Mouse (Mus musculus): ENCODE data around the gene Vamp2. TPM values are rescaled to one million over a fixed set of nuclear protein-coding genes. Genes with fewer than 3 reads are reported as not detected.
A peak's percentile ranks its signal among the peaks of the same experiment; 100 is the strongest.

Vamp2 gene
- polyA plus RNA-seq, 1 experiment from 2014 or later, result 64.2 TPM

DNA sequence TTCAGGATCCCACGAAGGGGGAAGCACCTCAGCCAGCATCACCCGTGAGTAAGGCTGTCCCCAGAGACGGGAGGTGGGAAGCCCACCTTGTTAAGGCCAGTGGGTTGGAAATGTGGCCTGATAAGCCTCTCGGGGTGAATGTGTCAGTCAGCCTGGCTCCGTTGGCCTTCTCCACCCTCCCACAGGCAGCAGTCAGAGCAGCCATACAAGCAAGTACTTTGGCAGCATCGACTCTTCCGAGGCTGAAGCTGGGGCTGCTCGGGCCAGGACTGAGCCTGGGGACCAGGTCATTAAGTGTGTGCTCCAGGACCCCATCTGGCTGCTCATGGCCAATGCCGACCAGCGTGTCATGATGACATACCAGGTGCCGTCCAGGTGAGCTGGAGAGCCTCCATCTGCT, 19.4 kb downstream of the Vamp2 start:
- H3K27me3 ChIP-seq (ENCODE audit: control insufficient read depth, insufficient read depth, low read length), result no peaks in the 10 kb centered on the region
- no peak overlapping the region for H3K27ac ChIP-seq (replicated peaks; ENCODE audit: low read depth, low read length)
- H3K4me1 ChIP-seq (ENCODE audit: control insufficient read depth, insufficient read depth, low read length), result 0 out of 2 replicates have a peak, but pooled peaks cover 3% of the 10 kb centered on the region
- H3K4me3 ChIP-seq (ENCODE audit: low read depth, low read length), result no peak overlapping the region
- no peak for ATAC-seq (ENCODE audit: insufficient number of reproducible peaks, low FRiP score, low TSS enrichment, low read depth)
- no peaks in the 10 kb centered on the region for H3K9me3 ChIP-seq (ENCODE audit: control insufficient read depth, low read length)
- H3K36me3 ChIP-seq (ENCODE audit: control insufficient read depth, insufficient read depth, low read length), result peaks cover 19% of the 10 kb centered on the region; the same call in 1 of the 2 replicates
- no peak for DNase-seq (ENCODE audit: low spot score)
- H3K9ac ChIP-seq (ENCODE audit: low read length), result no peak overlapping the region
- H3K4me2 ChIP-seq (ENCODE audit: low read depth, severe bottlenecking), result no peak overlapping the region
- 90% methylated on average over 11 of the region's 11 CpGs for WGBS

DNA sequence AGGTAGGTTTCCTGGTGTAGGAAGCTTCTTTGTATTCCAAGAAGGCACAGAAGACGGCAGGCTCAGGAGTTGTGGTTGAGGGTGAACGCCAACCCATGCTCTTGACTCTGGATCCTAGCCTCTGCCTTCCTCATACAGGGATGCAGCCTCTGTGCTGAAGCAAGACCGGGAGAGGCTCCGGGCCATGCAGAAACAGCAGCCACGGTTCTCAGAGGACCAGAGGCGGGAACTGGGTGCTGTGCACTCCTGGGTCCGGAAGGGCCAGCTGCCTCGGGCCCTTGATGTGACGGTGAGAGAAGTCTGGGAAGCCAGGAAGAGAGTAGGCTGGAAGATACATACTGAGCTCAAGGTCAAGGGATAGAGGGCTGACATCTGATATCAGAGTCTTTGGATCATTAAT, 19.9 kb downstream of the Vamp2 start:
- ATAC-seq (ENCODE audit: insufficient number of reproducible peaks, low FRiP score, low TSS enrichment, low read depth), result no peak
- no peaks in the 10 kb centered on the region for H3K27me3 ChIP-seq (ENCODE audit: control insufficient read depth, insufficient read depth, low read length)
- H3K27ac ChIP-seq (replicated peaks; ENCODE audit: low read depth, low read length), result no peak overlapping the region
- H3K9ac ChIP-seq (ENCODE audit: low read length), result no peak overlapping the region
- WGBS, result 92% methylated on average over 9 of the region's 9 CpGs
- no peak overlapping the region for H3K4me3 ChIP-seq (ENCODE audit: low read depth, low read length)
- DNase-seq (ENCODE audit: low spot score), result no peak
- H3K36me3 ChIP-seq (ENCODE audit: control insufficient read depth, insufficient read depth, low read length), result peaks cover 19% of the 10 kb centered on the region; the same call in 1 of the 2 replicates
- H3K4me1 ChIP-seq (ENCODE audit: control insufficient read depth, insufficient read depth, low read length), result 0 out of 2 replicates have a peak, but pooled peaks cover 3% of the 10 kb centered on the region
- H3K9me3 ChIP-seq (ENCODE audit: control insufficient read depth, low read length), result no peaks in the 10 kb centered on the region
- H3K4me2 ChIP-seq (ENCODE audit: low read depth, severe bottlenecking), result no peak overlapping the region

DNA sequence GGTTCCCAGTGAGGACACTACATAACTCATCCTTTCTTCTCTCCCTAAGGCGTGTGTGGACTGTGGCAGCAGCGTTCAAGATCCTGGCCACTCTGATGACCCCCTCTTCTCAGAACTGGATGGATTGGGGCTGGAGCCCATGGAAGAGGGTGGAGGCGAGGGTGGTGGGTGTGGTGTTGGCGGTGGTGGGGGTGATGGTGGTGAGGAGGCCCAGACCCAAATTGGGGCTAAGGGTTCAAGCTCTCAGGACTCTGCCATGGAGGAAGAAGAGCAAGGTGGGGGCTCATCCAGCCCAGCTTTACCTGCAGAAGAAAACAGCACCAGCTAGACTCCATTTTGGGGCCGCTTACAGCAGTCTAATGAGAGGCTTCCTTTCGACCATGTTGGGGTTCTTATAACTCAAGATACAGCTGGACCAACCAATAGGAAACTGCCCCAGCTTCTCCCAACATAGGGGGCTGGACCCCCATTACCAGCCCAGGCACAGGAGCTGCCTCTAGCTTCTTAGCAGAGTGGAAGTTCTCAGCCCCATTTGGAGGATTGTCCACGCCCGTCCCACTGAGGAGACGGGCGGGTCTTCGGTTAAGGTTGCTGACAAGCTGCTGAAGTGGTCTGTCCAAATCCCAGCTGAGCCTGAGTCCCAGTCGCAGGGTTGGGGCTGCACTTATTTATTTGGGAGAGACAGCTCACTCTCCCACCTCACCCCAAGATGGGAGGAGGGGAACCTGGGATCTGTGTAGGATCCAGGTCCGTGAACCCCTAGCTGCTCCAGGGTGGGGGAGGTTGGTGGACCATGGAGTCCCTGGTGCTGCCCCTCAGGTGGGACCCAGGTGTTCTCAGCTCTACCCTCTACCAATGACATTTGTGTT, 21.0 kb downstream of the Vamp2 start:
- Histone ChIP-seq H3K9me3 (ENCODE audit: control insufficient read depth, low read length) (no peaks in the 10 kb centered on the region), H3K4me2 (ENCODE audit: low read depth, severe bottlenecking) (no peak overlapping the region), H3K4me3 (ENCODE audit: low read depth, low read length) (no peak overlapping the region), H3K9ac (ENCODE audit: low read length) (no peak overlapping the region), H3K4me1 (ENCODE audit: control insufficient read depth, insufficient read depth, low read length) (0 out of 2 replicates have a peak, but pooled peaks cover 3% of the 10 kb centered on the region), H3K27ac (replicated peaks; ENCODE audit: low read depth, low read length) (no peak overlapping the region), H3K36me3 (ENCODE audit: control insufficient read depth, insufficient read depth, low read length) (peaks cover 10% of the 10 kb centered on the region; the same call in 1 of the 2 replicates), H3K27me3 (ENCODE audit: control insufficient read depth, insufficient read depth, low read length) (no peaks in the 10 kb centered on the region)
- DNase-seq (ENCODE audit: low spot score) (no peak), ATAC-seq (ENCODE audit: insufficient number of reproducible peaks, low FRiP score, low TSS enrichment, low read depth) (no peak)
- 80% methylated on average over 13 of the region's 13 CpGs for WGBS

GRCm38 (mm10) chr11:69110319-69111046, 22.2 kb downstream of the Vamp2 start:
- Histone ChIP-seq H3K27ac (replicated peaks; ENCODE audit: low read depth, low read length) (no peak overlapping the region), H3K36me3 (ENCODE audit: control insufficient read depth, insufficient read depth, low read length) (peaks cover 5% of the 10 kb centered on the region; the same call in 1 of the 2 replicates), H3K4me2 (ENCODE audit: low read depth, severe bottlenecking) (peak overlapping the region; percentile 51), H3K27me3 (ENCODE audit: control insufficient read depth, insufficient read depth, low read length) (no peaks in the 10 kb centered on the region), H3K4me3 (ENCODE audit: low read depth, low read length) (peak overlapping the region; percentile 38), H3K9ac (ENCODE audit: low read length) (peak overlapping the region; percentile 41; the same call in 1 of the 2 replicates), H3K4me1 (ENCODE audit: control insufficient read depth, insufficient read depth, low read length) (0 out of 2 replicates have a peak, but pooled peaks cover 3% of the 10 kb centered on the region), H3K9me3 (ENCODE audit: control insufficient read depth, low read length) (no peaks in the 10 kb centered on the region)
- WGBS, result 1% methylated on average over 30 of the region's 30 CpGs
- DNase-seq (ENCODE audit: low spot score) (peak; percentile 100), ATAC-seq (ENCODE audit: insufficient number of reproducible peaks, low FRiP score, low TSS enrichment, low read depth) (peak; percentile 69)

DNA sequence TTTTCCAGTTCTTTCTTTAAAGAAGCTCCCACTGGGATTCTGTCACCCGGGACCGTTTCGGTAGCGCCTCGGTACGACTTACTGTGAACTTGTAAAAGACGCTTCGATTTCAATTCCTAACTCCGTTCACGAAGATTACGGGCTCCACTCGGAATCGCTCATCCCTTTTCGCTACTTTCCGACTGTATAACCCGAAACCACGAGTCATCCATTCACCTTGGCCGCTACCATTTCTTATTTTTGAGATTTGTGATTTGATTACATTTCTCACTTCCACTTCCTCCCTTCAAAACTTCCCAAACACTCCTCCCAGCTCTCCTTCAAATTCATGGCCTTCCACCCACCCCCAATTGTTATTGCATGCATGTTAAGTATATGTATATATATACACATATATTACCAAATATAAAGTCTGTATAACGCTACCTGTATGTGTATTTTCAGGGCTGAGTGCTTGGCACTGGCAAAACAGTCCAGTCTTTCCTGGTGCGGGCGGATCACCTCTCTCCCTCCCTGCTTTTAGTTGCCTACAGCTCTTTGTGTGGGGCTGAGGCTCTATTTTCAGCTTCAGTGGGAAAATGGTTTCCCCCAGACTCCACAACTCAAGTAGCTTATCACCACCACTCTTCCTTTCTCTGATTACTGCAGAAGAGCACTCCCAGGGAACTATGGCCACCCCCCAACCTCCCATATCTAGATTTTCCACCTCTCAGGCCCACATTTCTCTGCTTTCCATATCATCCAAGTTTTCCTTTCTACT, 22.9 kb downstream of the Vamp2 start:
- no peak for ATAC-seq (ENCODE audit: insufficient number of reproducible peaks, low FRiP score, low TSS enrichment, low read depth)
- peak overlapping the region; percentile 38 for H3K4me3 ChIP-seq (ENCODE audit: low read depth, low read length)
- H3K27ac ChIP-seq (replicated peaks; ENCODE audit: low read depth, low read length), result no peak overlapping the region
- 7% methylated on average over 21 of the region's 21 CpGs for WGBS
- H3K27me3 ChIP-seq (ENCODE audit: control insufficient read depth, insufficient read depth, low read length), result no peaks in the 10 kb centered on the region
- no peaks in the 10 kb centered on the region; the same call in 1 of the 2 replicates for H3K36me3 ChIP-seq (ENCODE audit: control insufficient read depth, insufficient read depth, low read length)
- no peaks in the 10 kb centered on the region for H3K9me3 ChIP-seq (ENCODE audit: control insufficient read depth, low read length)
- 0 out of 2 replicates have a peak, but pooled peaks cover 3% of the 10 kb centered on the region for H3K4me1 ChIP-seq (ENCODE audit: control insufficient read depth, insufficient read depth, low read length)
- peak overlapping the region; percentile 51 for H3K4me2 ChIP-seq (ENCODE audit: low read depth, severe bottlenecking)
- peak; percentile 43 for DNase-seq (ENCODE audit: low spot score)
- H3K9ac ChIP-seq (ENCODE audit: low read length), result peak overlapping the region; percentile 41; the same call in 1 of the 2 replicates

DNA sequence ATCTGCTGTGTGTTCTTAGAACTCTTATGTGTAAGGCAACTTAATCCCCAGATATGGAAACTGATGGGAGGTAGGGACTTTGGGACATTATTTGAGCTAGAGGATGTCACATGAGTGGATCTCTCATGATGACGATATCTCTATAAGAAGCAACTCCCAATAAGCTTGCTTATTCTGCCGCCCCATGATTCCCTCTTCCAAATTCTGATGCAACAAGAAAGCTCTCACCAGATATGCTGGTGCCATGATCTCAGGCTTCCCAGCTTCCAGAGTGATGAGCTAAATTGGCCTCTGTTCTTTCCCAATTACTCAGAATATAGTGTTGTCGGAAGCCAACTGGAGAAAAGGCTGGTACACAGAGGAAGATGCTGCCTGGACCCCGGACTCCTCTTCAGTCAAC, 23.6 kb downstream of the Vamp2 start:
- ATAC-seq (ENCODE audit: insufficient number of reproducible peaks, low FRiP score, low TSS enrichment, low read depth) (no peak), DNase-seq (ENCODE audit: low spot score) (no peak)
- H3K27me3 ChIP-seq (ENCODE audit: control insufficient read depth, insufficient read depth, low read length), result no peaks in the 10 kb centered on the region
- 61% methylated on average over 4 of the region's 4 CpGs for WGBS
- peak overlapping the region; percentile 38; the same call in 1 of the 2 replicates for H3K4me3 ChIP-seq (ENCODE audit: low read depth, low read length)
- no peak overlapping the region for H3K9ac ChIP-seq (ENCODE audit: low read length)
- H3K27ac ChIP-seq (replicated peaks; ENCODE audit: low read depth, low read length), result no peak overlapping the region
- H3K36me3 ChIP-seq (ENCODE audit: control insufficient read depth, insufficient read depth, low read length), result no peaks in the 10 kb centered on the region; the same call in 1 of the 2 replicates
- 0 out of 2 replicates have a peak, but pooled peaks cover 3% of the 10 kb centered on the region for H3K4me1 ChIP-seq (ENCODE audit: control insufficient read depth, insufficient read depth, low read length)
- no peak overlapping the region; the same call in 1 of the 2 replicates for H3K4me2 ChIP-seq (ENCODE audit: low read depth, severe bottlenecking)
- no peaks in the 10 kb centered on the region for H3K9me3 ChIP-seq (ENCODE audit: control insufficient read depth, low read length)

DNA sequence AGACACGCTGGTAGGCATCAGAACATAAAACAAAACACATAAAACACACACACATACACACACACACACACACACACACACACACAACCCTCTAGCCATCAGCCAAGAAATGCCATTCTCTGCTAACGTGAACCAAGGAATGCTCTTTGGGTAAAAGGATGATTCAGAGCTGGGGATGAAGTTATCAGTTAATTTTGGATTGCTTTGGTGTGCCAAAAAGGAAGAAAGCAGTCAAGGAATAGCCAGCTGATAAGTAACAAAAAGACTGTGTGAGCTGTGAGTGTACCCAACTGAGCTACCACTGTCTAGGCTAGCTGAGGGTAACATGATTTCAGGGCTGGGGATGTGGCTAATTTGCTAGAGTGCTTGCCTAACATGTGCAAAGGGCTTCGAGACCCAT, 25.7 kb downstream of the Vamp2 start:
- no peak overlapping the region for H3K27ac ChIP-seq (replicated peaks; ENCODE audit: low read depth, low read length)
- H3K4me2 ChIP-seq (ENCODE audit: low read depth, severe bottlenecking), result no peak overlapping the region
- DNase-seq (ENCODE audit: low spot score) (no peak), ATAC-seq (ENCODE audit: insufficient number of reproducible peaks, low FRiP score, low TSS enrichment, low read depth) (no peak)
- no peak overlapping the region for H3K4me3 ChIP-seq (ENCODE audit: low read depth, low read length)
- H3K9me3 ChIP-seq (ENCODE audit: control insufficient read depth, low read length), result no peaks in the 10 kb centered on the region
- H3K36me3 ChIP-seq (ENCODE audit: control insufficient read depth, insufficient read depth, low read length), result no peaks in the 10 kb centered on the region
- H3K9ac ChIP-seq (ENCODE audit: low read length), result no peak overlapping the region
- peaks cover 4% of the 10 kb centered on the region for H3K4me1 ChIP-seq (ENCODE audit: control insufficient read depth, insufficient read depth, low read length)
- 71% methylated on average over 3 of the region's 3 CpGs for WGBS
- H3K27me3 ChIP-seq (ENCODE audit: control insufficient read depth, insufficient read depth, low read length), result no peaks in the 10 kb centered on the region

- 84% methylated on average over 3 of the region's 3 CpGs for WGBS
- Histone ChIP-seq H3K27me3 (ENCODE audit: control insufficient read depth, insufficient read depth, low read length) (no peaks in the 10 kb centered on the region), H3K4me3 (ENCODE audit: low read depth, low read length) (no peak overlapping the region), H3K4me2 (ENCODE audit: low read depth, severe bottlenecking) (no peak overlapping the region), H3K9ac (ENCODE audit: low read length) (no peak overlapping the region), H3K27ac (replicated peaks; ENCODE audit: low read depth, low read length) (no peak overlapping the region), H3K4me1 (ENCODE audit: control insufficient read depth, insufficient read depth, low read length) (peaks cover 8% of the 10 kb centered on the region), H3K9me3 (ENCODE audit: control insufficient read depth, low read length) (no peaks in the 10 kb centered on the region), H3K36me3 (ENCODE audit: control insufficient read depth, insufficient read depth, low read length) (no peaks in the 10 kb centered on the region)
- DNase-seq (ENCODE audit: low spot score), result no peak
- no peak for ATAC-seq (ENCODE audit: insufficient number of reproducible peaks, low FRiP score, low TSS enrichment, low read depth)
Measured at GRCm38 (mm10) chr11:69114621-69115020, 26.3 kb downstream of the Vamp2 start.

Data from limb, embryonic 11.5 days (tissue).